Mouse (Mus musculus) lung, postnatal 0 days (tissue): ENCODE data around the gene Gng7.

ENCODE experiments used
- CTCF ChIP-seq: IDR thresholded peaks from 2 replicates; pipeline ENCODE4 v1.5.1; 2016; ENCODE audit warnings: antibody characterized with exemption, mild to moderate bottlenecking
- EP300 ChIP-seq: IDR thresholded peaks from 2 replicates; pipeline ENCODE4 v1.6.1; 2016; ENCODE audit warnings: antibody characterized with exemption, mild to moderate bottlenecking, control low read depth

DNA sequence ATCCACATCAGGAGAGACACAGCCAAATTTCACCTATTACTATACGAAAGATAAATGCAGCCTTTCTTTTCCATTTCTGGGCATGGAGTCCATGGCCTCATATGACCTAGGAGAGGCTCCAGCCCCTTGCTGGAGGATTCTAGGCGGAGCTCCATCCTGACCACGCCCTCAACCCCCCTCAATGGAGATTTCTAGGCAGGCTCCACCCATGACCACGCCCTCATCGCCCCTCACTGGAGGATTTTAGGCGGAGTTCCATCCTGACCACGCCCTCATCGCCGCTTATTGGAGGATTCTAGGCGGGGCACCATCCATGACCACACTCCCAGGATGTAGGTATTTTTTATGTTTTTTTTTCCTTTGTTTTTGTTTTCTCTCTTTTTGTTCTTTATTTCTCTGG is 3.6 kb upstream of the Gng7 start:
- TF ChIP-seq CTCF = no peak
- TF ChIP-seq EP300 = no peak
